Mouse (Mus musculus) small intestine, adult 2 months (tissue): ENCODE results near the gene Tagln2.

Experiments
- CTCF ChIP-seq: fragments of 200-500 bp; IDR thresholded peaks from 2 replicates; pipeline ENCODE4 v1.5.1; 2012; ENCODE audit warnings: low read depth, mild to moderate bottlenecking, control low read depth, inconsistent platforms, low read length, moderate library complexity, mixed read lengths; ENCODE audit not compliant: insufficient replicate concordance, insufficient read length; ENCODE audit errors: extremely low read depth
- POLR2A ChIP-seq: fragments of 200-500 bp; IDR thresholded peaks from 2 replicates; pipeline ENCODE4 v1.6.1; 2012; ENCODE audit warnings: low read depth, mild to moderate bottlenecking, control low read depth, inconsistent platforms, low read length, moderate library complexity

DNA sequence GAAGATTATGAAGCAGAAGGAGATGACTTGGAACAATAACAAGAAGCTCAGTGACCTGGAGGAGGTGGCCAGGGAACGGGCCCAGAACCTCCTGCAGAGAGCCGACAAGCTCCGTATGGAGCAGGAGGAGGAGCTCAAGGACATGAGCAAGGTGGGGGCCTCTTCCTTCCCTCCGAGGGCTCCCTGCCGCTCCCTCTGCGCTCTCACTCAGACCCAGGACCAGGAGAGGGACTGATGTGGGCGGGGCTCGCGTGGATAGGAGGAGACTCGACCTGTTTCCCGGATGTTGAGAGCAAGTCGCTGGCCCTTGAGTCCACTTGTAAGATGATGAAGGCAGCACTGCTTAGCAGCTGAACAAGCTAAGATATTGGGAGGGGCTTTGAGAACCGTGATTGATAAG lies 32.7 kb downstream of the Tagln2 start:
- no peak for TF ChIP-seq POLR2A
- TF ChIP-seq CTCF = no peak
